Mouse (Mus musculus) thymus, adult 2 months (tissue): ENCODE measurements around the gene Bahcc1.

Source experiments
- CTCF ChIP-seq: fragments of 200-500 bp; IDR thresholded peaks from 2 replicates; pipeline ENCODE4 v1.5.1; 2012; ENCODE audit warnings: mild to moderate bottlenecking, control low read depth, low read length, moderate library complexity, borderline replicate concordance; ENCODE audit not compliant: control insufficient read depth, poor library complexity, insufficient read depth; ENCODE audit errors: extremely low read depth
- POLR2A ChIP-seq: fragments of 200-500 bp; IDR thresholded peaks from 2 replicates; pipeline ENCODE4 v1.6.1; 2012; ENCODE audit warnings: mild to moderate bottlenecking, low read length, control low read depth, moderate library complexity; ENCODE audit not compliant: control insufficient read depth, poor library complexity, insufficient read depth; ENCODE audit errors: extremely low read depth

GRCm38 (mm10) chr11:120238306-120238705 is 5.6 kb downstream of the Bahcc1 start:
- TF ChIP-seq CTCF (no peak), POLR2A (no peak)
